In the genomic region with DNA sequence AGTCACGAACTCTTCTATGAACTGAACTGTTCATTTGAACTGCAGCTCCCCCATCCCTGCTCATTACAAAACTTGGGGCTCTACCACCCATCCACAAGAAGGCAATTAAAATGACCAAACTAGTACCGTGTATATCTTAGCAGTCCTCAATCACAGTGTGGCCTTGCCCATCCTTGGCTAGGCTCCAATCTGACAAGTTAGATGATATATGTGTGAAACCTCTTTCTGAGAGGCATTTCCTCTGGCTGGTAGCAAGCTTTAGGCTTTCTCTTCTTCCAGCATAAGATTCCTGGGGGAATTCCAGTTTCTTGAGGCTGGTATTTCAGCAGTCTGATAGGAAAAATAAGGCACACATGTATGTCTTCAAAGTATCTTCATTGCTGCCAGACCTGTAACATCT, we compare ENCODE assay signal across 26 mouse cellular contexts.
A peak's percentile ranks its signal among the peaks of the same experiment; 100 is the strongest.
DNase-seq lines count a peak whose midpoint lies in the region; ATAC-seq and TF ChIP-seq lines count a peak whose summit lies in the region.
"Had no signal": no experiment of that assay in that cellular context is flagged by ENCODE, and none has a peak within 500 bp of the region (broad histone marks: within the 10 kb centered on the region; RNA-seq: fewer than 3 reads in every experiment).

No protein-coding gene starts in this region.

- H3K4me2 ChIP-seq in lung, postnatal 0 days (replicated peaks; ENCODE audit: low read depth, low read length) = no peak overlapping the region
- H3K4me2 ChIP-seq: embryonic facial prominence, embryonic 12.5 days; embryonic facial prominence, embryonic 15.5 days; heart, embryonic 13.5 days; hindbrain, embryonic 14.5 days had no signal

- no peaks in the 10 kb centered on the region for H3K9me3 ChIP-seq in lung, postnatal 0 days (ENCODE audit: low read length)
- H3K9me3 ChIP-seq: embryonic facial prominence, embryonic 12.5 days; embryonic facial prominence, embryonic 15.5 days; heart, embryonic 10.5 days; heart, embryonic 13.5 days had no signal

- no peak for TF ChIP-seq EP300 in lung, postnatal 0 days (IDR thresholded peaks at IDR 0.05)

- no peak overlapping the region for H3K4me3 ChIP-seq in lung, postnatal 0 days (ENCODE audit: low read depth, low read length)
- H3K4me3 ChIP-seq: embryonic facial prominence, embryonic 12.5 days; embryonic facial prominence, embryonic 15.5 days; gastrocnemius, adult 2 months; heart, embryonic 10.5 days; heart, embryonic 13.5 days had no signal

- 63% methylated on average over 2 of the region's 2 CpGs for WGBS in lung, postnatal 0 days

- peak; percentile 33 for DNase-seq in lung, postnatal 10 days
- no peak for DNase-seq in lung, postnatal 0 days (ENCODE audit: low spot score)
- DNase-seq in adrenal gland, adult 8-10 months = peak; percentile 26
- peak; percentile 16 for DNase-seq in adrenal gland, postnatal 25 days
- no peak for DNase-seq in frontal cortex, postnatal 25 days (ENCODE audit: low spot score in 2 of 2)
- DNase-seq in heart, adult 9 months (ENCODE audit: low spot score in 2 of 2) = no peak
- DNase-seq: cerebellum, adult 11 months; cerebellum, adult 2 months; cerebellum, adult 9-11 months; cerebellum, postnatal 25 days; gastrocnemius, adult 2 months; gastrocnemius, postnatal 14 days; heart, postnatal 14 days; heart, postnatal 4 days; kidney, adult 18-20 months had no signal

- H3K27me3 ChIP-seq in lung, postnatal 0 days (replicated peaks; ENCODE audit: insufficient read depth, low read length) = no peaks in the 10 kb centered on the region
- H3K27me3 ChIP-seq: embryonic facial prominence, embryonic 12.5 days; embryonic facial prominence, embryonic 15.5 days had no signal

- no peak overlapping the region for H3K9ac ChIP-seq in lung, postnatal 0 days (replicated peaks; ENCODE audit: low read depth)
- H3K9ac ChIP-seq: embryonic facial prominence, embryonic 12.5 days; embryonic facial prominence, embryonic 15.5 days; heart, embryonic 13.5 days; hindbrain, embryonic 14.5 days had no signal

- no peak overlapping the region for H3K27ac ChIP-seq in lung, postnatal 0 days (ENCODE audit: low read length)
- H3K27ac ChIP-seq: embryonic facial prominence, embryonic 12.5 days; embryonic facial prominence, embryonic 15.5 days; gastrocnemius, adult 2 months; heart, embryonic 10.5 days; heart, embryonic 13.5 days; hindbrain, embryonic 14.5 days; hindbrain, postnatal 0 days had no signal

- H3K36me3 ChIP-seq in lung, postnatal 0 days (ENCODE audit: insufficient read depth, low read length) = no peaks in the 10 kb centered on the region
- H3K36me3 ChIP-seq: embryonic facial prominence, embryonic 12.5 days; embryonic facial prominence, embryonic 15.5 days; heart, embryonic 10.5 days; heart, embryonic 13.5 days had no signal

- no peaks in the 10 kb centered on the region for H3K4me1 ChIP-seq in lung, postnatal 0 days (ENCODE audit: insufficient read depth, low read depth, low read length)
- H3K4me1 ChIP-seq: embryonic facial prominence, embryonic 12.5 days; embryonic facial prominence, embryonic 15.5 days; heart, embryonic 10.5 days; heart, embryonic 13.5 days had no signal

- TF ChIP-seq CTCF in lung, postnatal 0 days (IDR thresholded peaks at IDR 0.05) = no peak

- no peak for ATAC-seq in lung, postnatal 0 days
- ATAC-seq in monocyte, adult 5-6 weeks (replicated peaks; ENCODE audit: insufficient number of reproducible peaks, low FRiP score, low TSS enrichment, poor library complexity, severe bottlenecking) = no peak
- ATAC-seq: CD4-positive, CD25-positive, alpha-beta regulatory T cell, adult 4 months; forebrain, embryonic 16.5 days; hindbrain, postnatal 0 days; inflammation-experienced regulatory T-cells, adult 6 months; intestine, embryonic 16.5 days had no signal

Comparison
In these comparisons a context has a peak if more than half of its experiments do, and no peak if none do; other contexts are left out.
1. DNase-seq: peak in lung, postnatal 10 days (single experiment), adrenal gland, adult 8-10 months (single experiment) and adrenal gland, postnatal 25 days (single experiment); none in lung, postnatal 0 days (single experiment), frontal cortex, postnatal 25 days (0 of 2) and heart, adult 9 months (0 of 2).